Mouse (Mus musculus): ENCODE measurements around the gene Erbb3. TPM values are rescaled to one million over a fixed set of nuclear protein-coding genes. Genes with fewer than 3 reads are reported as not detected.

Gene Erbb3
- total RNA-seq, 2 experiments from 2014 or later, result 7.8 to 8.0 TPM

DNA sequence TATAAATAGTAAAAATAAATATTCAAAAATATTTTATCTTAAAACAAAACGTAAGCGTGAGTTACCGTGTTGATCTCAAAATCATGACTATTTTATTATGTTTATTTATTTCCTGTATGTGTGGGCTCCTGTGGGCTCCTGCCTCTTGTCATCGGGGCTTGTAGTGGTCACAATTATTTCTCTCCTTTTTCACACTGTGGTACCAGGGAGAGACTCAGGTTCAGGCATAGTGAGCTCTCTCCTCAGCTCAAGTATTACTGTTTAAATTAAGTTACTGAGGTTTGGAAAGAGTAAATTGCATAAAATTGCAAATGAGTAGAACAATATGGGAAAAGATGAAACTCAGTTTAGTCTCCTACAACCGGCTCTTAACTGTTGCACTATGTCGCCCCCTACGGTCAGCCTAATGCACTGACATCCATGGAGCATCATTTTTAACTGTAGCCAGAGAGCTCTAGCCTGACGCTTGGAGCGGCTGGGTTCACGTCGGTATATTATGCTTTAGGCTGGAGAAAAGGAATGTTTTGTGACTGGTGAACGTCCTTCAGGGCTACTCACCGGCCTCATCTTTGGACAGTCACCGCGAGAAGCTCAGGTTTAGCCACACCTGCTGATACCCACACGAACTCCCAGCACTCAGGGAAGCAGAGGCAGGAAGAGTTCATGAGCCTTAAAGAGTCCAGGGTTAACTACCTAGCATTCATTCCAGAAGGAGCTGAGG is 23.1 kb upstream of the Erbb3 start:
- peak; percentile 65 to 73 for DNase-seq

DNA sequence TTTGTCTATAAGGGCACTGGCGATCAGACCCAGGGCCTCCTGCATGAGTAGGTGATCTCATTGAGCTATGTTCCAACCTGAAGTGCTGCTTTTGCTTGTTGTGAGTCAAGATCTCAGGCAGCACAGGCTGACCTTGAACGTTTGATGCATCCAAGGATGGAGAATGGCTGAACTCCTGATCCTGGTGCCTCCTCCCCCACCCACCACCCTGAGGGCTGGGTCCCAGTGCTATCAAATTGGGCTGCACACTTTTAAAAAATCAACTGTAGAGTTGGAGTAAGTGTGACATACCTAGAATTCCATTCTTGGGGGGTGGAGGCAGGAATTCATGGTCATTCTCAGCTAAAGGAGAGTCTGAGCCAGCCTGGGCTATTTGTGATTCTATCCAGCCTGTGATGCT is 17.0 kb upstream of the Erbb3 start:
- no peak for DNase-seq

DNA sequence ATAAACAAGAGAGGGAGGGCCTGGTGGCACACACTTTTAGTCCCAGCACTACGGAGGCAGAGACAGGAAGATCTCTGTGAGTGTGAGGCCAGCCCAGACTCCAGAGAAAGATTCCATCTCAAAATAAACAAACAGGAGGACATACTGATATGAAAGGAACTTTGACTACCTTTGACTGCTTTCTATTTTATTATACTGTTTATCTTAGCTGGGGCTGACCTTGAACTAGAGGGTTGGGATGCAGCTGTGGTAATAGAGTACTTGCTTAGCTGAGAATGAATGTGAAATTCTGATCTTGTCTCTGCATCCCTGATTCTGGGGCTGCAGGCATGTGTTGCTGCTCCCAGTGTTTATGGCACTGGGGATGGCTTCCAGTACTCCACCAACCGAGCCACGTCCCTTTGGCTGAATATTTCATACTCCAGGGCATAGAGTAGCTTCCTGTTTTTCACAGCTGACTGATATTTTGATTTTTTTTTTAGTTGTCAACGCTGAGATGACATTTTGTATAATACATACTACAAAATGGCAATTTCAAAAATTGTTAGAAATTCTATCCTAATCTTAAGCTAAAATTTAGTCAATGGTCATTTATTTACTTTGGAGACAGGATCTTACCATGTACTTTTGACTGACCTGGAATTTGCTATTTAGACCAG is 13.1 kb upstream of the Erbb3 start:
- no peak for DNase-seq

DNA sequence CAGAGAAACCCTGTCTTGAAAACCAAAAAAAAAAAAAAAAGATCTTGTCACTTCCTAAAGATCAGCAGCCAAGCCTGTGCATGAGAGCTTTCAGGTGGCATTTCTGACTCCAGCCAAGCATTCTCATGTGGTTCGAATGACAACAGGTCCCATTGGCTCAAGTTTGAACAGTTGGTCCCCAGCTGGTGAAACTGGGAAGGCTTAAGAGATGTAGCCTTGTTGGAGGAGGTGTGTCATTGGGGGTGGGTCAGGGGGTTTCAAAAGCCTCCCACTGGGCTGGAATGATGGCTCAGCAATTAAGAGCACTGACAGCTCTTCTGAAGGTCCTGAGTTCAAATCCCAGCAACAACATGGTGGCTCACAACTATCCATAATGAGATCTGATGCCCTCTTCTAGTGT is 12.0 kb upstream of the Erbb3 start:
- no peak for DNase-seq

DNA sequence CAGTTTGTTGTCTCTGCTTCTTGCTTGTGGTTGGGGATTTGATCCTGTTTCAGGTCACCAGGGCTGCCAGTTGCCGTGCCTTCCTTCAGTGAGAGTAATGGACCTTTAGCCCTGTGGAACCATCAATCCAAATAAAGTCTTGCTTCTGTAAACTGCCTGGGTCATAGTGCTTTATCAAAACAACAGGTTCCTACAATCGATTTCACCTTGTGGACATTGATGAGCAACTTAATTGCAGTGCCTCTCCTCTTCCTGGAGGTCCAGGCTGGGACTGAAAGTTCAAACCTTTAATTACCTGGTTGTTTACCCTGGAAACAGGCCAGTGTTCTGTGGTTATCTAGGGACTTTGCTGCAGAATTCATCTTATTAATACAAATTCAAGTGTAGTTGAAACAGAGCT is 9.0 kb upstream of the Erbb3 start:
- DNase-seq, result no peak

DNA sequence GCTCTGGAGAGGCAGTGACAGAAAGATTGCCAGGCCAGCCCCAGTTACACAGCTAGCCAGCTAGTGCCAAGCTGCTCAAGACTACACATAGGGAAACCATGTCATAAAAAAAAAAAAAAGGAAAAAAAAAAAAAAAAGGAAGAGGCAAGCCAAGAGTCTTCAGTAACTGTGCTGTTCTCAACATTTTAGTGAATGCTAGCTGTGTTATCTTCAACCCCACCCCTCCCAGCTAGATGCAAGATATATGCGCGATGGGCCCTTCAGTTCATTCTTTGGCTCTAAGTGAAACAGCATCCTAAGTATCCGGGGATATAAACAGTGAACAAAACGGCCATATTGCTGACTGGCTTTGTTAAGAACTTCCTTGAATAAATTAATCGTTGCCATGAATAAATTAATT is 3.3 kb upstream of the Erbb3 start:
- DNase-seq, result no peak

DNA sequence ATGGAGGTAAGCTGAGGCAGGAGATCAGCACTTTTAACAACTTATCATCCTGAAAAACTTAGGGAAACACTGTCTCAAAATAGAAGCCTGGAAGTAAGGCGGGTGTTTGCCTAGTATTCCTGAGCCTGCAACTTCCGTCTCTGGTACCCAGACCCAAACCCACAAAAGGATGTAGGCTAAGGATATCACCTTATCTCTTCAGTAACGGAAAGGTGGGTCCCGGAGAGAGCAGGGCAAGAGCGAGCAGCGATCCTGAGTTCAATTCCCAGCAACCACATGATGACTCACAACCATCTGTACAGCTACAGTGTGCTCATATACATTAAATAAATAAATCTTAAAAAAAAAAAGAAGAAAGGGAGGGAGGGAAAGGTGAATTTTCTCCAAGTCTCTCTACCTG is 2.0 kb upstream of the Erbb3 start:
- DNase-seq, result no peak

DNA sequence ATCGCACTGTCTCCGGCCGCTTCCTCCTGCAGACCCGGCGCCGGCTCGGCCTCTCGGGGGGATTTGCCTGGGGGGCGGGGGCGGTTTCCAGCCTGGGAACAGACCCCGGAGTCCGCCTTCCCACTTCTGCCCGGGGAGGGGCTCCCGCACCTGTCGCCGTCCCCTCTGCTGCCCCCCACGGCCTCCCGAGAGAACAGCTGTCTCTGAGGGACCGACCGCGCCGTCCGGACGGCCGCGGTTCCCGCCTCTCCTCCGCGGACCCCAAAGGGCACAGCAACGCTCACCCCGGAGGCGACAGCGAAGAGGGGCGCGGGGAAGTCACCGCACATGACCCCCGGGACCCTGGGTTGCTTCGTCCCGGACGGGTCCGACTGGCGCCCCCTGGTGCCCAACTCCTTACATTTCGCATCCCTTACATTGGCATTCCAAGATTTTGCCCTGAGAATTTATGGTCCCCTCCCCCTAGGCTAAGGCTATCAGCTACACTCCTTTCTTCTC is 790 bp upstream of the Erbb3 start:
- DNase-seq, result peak in 1 of 2 experiments; percentile 28

DNA sequence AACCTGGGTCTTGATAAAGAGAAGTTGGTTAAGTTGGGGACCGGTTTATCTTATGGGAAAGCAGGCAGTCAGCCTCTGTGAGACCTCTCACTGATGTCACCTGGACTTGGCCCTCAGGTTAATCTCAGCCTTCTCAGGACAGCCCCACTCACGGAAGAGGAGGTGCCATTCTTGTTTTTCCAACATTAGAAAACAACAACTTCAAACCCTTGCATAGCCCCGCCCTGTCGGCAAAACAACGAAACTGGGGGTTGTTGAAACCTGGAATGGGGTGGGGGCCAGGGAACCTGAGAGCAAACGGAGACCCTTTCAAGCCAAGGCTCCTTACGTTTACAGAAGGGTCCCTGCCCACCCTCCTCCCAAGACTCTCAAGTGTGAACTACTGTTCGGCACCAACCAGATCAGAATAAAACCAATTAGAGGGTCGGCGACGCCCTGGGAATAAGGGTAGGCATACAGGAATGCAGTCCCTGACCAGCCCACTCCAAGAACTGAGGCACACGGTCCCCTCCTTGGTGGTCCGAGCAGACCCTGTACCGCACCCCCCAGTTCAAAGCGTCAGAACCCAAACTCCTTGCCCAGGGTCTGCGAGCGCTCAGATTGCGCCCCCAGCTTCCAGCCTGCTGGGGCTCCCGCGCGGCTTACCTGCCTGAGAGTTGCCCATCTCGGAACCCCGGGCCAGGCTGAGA is 533 bp downstream of the Erbb3 start:
- no peak for DNase-seq

DNA sequence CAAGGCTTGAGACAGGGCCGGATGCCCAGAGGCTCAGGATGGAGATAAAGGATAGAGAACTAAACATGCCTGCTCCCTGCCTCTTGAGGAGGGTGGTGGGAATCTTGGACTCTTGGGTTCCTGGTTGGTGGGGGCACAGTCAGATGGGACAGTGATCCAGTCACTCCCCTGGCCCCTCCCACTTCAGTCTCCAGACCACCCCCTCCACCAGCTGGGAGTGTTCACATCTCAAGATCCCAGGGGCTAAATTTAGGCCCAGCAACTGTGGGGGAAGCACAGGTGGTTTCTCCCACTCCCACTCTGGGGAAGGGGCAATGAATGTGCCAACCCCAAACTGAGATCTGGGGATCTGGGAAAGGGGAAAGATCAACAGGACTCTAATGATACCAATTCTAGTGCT is 1.3 kb downstream of the Erbb3 start:
- no peak for DNase-seq

DNA sequence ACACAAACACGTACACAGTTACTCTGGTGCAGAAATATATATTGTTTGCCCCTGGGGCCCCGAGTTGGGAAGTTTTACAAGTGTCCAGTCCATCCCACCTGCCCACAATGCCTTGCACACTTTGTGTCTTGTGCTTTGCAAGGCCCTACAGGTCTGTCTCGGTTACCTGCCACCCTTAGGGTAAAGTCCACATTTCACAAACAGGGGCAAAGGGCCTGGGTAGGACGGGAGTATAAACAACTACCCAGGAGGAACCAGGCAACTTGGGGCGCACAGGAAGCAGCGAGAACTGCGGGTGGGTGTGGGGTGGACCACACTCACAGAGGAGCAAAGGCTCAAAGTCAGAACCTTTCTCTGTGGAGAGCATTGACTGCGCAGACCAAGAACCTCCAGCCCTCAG is 1.8 kb downstream of the Erbb3 start:
- no peak for DNase-seq

DNA sequence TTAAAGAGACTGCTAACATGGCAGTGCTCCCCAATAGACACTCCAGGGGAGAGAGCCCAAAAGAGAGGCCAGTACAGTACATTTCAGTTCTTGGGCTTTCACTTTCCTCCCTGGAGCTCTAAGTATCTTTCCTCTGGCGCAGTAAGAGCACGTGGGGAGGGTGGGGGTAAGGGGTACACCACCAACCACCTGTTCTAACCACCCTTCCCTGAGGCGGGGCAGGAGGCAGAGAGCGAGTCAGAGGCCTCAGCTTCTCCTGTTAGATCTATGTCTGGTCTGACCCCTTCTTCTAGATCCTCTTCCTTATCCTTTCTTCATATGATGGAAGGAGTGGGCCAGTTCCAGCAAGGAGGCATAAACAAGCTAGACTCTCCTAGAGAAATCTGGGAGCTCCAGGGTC is 2.3 kb downstream of the Erbb3 start:
- no peak for DNase-seq

DNA sequence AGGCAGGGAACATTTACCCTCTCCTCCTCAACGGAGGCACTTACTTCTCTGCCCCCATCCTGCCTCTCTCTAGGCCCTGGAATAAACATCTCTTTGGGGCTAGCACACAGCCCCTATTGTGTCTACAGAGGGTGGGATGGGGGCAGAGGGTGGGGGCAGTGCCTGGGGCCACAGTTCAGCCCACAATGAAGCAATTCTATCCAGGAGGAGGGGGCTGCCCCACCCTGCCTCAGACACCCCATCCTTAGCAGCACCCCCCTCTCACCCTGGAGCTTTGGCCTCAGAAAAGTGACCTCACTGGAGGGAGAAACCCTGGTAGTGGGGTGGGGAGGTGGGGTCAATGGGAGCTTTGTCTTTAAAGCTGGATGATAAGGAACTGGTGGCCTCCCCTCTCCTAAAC is 2.9 kb downstream of the Erbb3 start:
- DNase-seq, result peak in 1 of 2 experiments; percentile 32

DNA sequence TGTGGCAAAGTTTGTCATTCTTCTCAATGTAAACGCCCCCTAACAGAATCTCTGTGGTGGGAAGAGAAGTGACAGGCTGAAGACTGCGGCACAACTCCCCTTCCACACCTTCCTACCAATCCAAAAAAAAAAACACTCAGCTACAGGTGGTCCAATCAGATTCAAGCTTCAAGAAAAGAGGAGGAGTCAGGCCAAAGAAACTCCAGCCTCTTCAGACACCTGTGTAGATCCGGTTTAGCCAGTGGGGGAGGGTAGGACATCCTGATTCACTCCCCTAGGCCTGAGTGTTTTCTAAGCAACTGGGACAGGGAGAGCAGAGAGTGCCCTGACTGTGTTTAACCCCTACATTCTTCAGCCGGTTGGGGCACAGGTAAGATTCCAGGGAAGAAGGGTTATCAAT is 5.1 kb downstream of the Erbb3 start:
- no peak for DNase-seq

DNA sequence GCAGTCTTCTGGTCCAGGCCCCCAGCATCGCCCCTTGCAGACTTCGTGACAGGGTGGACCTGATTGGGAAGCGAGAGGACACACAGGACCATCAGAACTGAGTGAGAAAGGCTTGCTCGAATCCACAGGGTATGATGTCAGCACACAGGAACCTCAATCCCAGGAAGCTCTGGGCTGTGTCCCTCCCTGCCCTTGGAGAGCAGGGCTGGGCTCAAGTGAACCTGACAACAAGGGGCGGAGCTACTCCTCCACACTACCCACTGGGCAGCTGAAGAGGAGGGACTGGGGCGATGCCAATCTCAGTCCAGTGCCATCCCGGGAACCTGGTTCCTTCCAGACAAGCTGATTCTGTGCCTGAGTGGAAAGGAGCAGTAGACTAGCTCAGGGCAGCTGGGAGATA is 5.8 kb downstream of the Erbb3 start:
- peak; percentile 16 to 22 for DNase-seq

DNA sequence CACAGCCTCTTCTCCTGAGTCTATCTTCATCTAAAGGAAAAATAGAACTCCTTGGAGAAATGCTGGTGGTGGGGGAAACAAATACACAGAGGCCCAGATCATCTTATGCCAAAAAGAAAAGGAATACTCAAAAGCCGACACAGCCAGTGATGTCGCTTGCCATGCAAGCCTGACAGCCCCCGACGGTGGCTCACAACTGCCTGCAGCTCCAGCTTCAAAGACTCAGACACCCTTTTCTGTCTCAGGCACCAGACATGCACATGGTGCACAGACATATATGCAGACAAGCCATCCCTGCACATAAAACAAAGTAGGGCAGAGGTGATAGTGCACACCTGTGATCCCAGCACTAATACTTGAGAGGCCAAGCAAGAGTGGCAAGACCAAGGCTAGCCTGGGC is 9.7 kb downstream of the Erbb3 start:
- no peak for DNase-seq

DNA sequence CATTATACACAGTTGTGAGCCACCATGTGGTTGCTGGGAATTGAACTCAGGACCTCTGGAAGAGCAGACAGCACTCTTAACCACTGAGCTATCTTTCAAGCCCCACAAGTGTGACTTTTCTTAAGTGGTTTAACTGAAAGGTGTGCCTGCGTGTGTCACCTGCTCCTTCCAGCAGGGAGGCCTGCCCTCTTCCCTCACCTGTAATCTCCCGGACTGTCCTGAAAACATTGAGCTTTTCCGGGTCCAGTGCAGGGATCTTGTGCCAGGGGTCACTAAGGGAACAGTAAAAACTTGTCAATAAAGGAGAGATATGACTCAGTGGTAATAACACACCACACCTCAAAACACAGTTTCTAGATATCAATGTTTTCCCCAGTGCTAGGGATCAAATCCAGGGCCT is 10.2 kb downstream of the Erbb3 start:
- DNase-seq, result no peak

DNA sequence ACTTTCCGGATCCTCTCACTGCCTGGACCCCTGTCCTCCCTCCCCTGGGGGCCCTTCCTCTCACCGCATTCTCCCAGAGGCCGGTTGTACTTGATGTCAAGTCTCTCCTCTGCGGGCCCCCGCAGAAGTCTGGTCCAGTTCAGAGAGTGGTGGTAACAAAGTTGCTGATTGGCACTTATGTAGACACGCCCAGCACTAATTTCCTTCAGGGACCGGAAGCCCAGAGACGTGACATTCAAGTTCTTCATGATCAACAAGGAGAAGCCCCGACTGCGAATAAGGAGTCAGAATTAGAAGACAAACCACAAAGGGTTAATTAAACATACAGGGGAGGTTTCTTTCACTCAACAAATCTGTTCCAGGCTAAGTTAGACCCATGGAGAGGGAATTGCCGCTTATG is 11.1 kb downstream of the Erbb3 start:
- no peak for DNase-seq

DNA sequence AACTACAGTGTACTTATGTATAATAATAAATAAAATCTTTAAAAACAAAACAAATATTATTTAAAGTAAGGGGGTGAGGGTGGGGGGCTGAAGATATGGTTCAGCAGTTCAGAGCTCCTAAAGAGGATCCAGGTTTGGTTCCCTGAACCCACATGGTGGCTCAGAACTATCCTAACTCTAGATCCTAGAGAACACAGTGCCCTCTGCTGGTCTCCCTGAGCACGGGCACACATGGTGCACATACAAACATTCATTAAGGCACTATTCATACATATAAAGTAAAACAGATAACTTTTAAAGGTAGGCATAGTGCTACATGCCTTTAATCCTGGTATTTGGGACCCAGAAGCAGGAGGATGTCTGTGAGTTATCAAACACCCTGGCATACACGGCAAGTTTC is 14.4 kb downstream of the Erbb3 start:
- no peak for DNase-seq

DNA sequence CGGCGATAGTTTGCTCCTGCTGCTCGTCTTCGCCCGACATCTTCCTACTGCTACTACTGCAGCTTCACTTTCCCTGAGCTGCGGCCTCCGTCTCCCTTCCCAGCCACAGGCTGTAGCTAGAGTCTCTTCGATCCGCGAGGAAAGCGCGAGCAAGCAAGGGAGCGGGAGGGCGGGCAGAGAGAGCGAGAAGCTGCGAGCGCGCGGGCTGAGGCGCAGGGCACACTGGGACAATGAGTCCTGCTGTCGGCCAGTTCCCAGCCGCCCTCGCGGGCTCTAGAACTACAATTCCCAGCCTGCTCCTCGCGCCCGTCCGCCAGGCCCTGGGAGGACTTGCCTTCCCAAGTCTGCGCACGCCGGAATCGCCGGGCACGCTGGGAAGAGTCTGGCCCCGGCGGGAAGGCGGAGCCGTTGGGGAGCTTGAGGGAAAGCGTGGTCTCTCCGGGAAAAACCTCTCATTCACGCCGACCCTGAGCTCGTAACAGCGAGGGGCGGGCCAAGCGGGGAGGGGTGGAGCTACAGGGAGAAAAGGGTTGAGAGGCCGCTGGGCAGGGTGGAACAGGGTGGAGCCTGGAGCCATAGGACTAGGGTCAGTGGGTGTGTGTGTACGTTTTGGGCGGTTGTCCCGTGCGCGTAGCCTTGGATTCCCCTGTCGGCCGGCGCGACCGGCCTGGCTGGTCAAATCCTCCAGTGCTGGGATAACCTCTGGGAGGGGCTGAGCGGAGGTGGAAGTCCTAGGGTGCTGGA is 23.5 kb downstream of the Erbb3 start, which contains the start of gene Pa2g4:
TSS of gene Pa2g4 (minus strand) at position 200 of the 744 bp plus-strand sequence.
- DNase-seq, result peak; percentile 99 to 100

DNA sequence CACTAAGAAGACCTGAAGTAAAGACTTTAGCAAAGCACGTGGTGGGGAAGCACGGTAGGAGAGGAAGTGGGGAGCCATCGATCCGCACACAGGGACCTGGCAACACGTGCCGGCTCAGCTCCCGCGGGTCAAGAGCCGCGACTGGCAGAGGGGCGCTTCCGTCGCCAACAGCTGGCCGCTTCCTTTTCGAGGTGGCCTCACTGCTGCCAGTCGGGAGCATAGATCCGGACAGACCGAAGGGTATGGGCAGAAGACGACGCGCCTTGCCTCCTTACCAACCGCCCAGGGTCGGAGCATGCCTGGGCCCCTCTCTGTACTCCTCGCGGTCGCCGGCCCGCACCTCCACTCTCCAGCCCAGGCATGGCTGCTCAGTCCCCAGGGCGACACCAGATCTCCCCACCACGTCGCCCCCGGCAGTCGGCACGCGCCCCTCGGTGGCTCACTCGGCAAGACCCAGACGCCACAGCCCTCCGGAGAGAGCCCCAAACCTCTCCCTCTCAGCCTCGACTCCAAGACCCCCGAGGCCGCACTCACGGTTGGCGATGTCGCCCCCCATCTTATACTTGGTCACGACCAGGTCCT is 24.2 kb downstream of the Erbb3 start:
- DNase-seq, result no peak

DNA sequence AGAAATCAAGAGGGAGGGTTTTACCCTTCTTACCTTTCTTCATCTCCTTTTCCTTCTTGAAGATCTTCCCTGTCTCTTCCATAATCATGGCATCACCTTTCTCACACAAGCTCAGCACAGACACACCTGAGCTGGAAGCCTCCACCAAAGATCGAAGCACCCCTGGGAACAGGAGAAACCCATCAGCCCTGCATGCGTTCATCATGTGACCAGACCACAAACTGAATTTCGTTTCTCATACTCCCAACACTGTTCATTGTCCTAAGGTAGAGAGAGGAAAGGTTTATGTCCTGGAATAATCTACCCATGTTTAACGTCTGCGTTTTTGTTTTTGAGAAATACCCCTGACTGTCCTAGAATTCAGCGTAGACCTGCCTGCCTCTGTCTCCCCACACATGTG is 25.9 kb downstream of the Erbb3 start:
- no peak for DNase-seq

DNA sequence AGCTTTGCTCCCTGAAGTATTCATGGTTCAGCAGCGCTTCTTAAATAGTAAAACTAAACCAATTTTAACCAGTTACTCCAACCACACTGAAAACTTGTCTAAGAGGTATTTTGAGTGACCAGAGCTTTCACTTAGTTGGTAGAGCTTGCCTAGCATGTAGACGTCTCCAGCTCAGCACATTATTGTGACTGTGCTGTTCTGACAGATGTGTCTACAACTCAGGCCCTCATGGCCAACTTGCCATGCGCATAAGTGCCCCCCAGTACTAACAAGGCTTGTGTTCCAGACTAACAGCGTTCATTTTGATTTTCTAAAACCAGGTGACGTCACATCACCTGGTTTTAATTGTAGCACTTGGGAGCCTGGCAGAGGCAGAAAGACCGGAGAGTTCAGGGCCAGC is 32.5 kb downstream of the Erbb3 start:
- no peak for DNase-seq
